Mouse (Mus musculus) small intestine, adult 2 months (tissue): Measurements from ENCODE around the gene Ly86.

ENCODE experiments used
- CTCF ChIP-seq: fragments of 200-500 bp; IDR thresholded peaks from 2 replicates; pipeline ENCODE4 v1.5.1; 2012; ENCODE audit warnings: low read depth, mild to moderate bottlenecking, control low read depth, inconsistent platforms, low read length, moderate library complexity, mixed read lengths; ENCODE audit not compliant: insufficient replicate concordance, insufficient read length; ENCODE audit errors: extremely low read depth
- POLR2A ChIP-seq: fragments of 200-500 bp; IDR thresholded peaks from 2 replicates; pipeline ENCODE4 v1.6.1; 2012; ENCODE audit warnings: low read depth, mild to moderate bottlenecking, control low read depth, inconsistent platforms, low read length, moderate library complexity

- TF ChIP-seq POLR2A (no peak), CTCF (no peak)
Measured at GRCm38 (mm10) chr13:37457007-37457827, 112.2 kb downstream of the Ly86 start.
